Mouse (Mus musculus) lung, adult 2 months (tissue): ENCODE results near the gene Ociad2.

Experiments used
- CTCF ChIP-seq: fragments of 200-500 bp; IDR thresholded peaks from 2 replicates; pipeline ENCODE4 v1.5.1; 2011; ENCODE audit warnings: mild to moderate bottlenecking, low read length, control low read depth; ENCODE audit not compliant: insufficient read depth
- POLR2A ChIP-seq: fragments of 200-500 bp; IDR thresholded peaks from 2 replicates; pipeline ENCODE4 v1.6.1; 2011; ENCODE audit warnings: low read depth, mild to moderate bottlenecking, control low read depth, low read length, borderline replicate concordance; ENCODE audit errors: extremely low read depth

DNA sequence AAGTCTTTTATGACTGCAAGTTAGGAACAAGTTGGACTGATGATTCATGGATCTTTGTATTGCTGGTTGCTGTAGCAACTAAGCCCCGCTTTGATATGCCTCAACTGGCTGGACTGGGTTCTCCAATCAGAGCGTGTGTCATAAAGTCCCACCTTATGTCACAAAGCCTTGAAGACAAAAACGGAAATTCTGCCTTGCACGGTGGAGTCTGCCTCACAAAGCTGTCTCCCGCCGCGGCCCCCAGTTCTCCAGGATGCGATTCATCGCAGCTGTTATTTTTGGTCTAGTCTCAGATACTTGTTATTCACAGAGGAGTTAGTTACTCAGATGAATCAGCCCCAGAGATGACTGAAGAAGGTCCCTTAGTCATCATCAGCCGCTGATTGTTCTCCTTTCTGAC is 3.5 kb upstream of the Ociad2 start:
- TF ChIP-seq CTCF (no peak), POLR2A (no peak)
